Mouse (Mus musculus): ENCODE results near the gene Spsb1. TPM values are rescaled to one million over a fixed set of nuclear protein-coding genes. Genes with fewer than 3 reads are reported as not detected.

Gene Spsb1
- polyA plus RNA-seq, 1 experiment from 2014 or later, result 7.5 TPM

DNA sequence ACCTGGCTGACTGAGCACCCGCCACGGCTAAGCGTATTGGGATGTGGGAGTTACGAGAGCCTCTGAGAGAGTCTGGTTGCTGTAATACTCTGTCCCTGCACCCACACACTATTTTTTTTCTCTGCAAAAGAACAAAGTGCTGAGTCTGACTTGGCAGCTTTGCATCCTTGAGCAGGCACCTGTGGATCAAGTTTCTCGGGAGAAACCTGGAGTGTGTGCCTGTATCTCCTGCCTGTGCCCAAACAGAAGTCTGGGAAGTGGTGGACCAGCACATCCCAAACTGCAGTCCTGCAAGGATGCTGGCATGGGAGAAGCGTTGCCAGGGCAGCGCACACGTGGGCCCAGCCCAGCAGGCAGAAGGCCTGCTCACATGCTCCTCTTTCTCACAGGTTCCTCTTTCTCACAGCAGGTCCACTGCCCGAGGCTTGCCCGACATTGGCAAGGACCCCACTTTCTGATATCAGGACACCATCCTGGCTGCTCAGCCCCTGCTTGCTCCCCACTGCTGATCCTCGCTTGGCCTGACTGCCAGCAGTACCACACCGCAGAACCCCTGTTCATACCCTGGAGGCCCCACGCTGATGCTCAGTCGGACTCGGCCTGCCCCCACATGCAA, 36.3 kb downstream of the Spsb1 start:
- Histone ChIP-seq H3K4me2 (no peak overlapping the region), H3K4me1 (ENCODE audit: control insufficient read depth, insufficient read depth, low read length) (peaks cover 10% of the 10 kb centered on the region), H3K9ac (ENCODE audit: low read length) (no peak overlapping the region), H3K27me3 (ENCODE audit: control insufficient read depth, insufficient read depth, low read length) (no peaks in the 10 kb centered on the region), H3K27ac (ENCODE audit: low read depth, low read length) (no peak overlapping the region), H3K4me3 (ENCODE audit: low read depth, low read length) (no peak overlapping the region), H3K36me3 (ENCODE audit: control insufficient read depth, insufficient read depth, low read length) (no peaks in the 10 kb centered on the region), H3K9me3 (ENCODE audit: control insufficient read depth, low read length) (no peaks in the 10 kb centered on the region)
- DNase-seq (ENCODE audit: low spot score, missing footprints), result no peak
- 92% methylated on average over 15 of the region's 15 CpGs for WGBS
- no peak for ATAC-seq (ENCODE audit: low FRiP score)

DNA sequence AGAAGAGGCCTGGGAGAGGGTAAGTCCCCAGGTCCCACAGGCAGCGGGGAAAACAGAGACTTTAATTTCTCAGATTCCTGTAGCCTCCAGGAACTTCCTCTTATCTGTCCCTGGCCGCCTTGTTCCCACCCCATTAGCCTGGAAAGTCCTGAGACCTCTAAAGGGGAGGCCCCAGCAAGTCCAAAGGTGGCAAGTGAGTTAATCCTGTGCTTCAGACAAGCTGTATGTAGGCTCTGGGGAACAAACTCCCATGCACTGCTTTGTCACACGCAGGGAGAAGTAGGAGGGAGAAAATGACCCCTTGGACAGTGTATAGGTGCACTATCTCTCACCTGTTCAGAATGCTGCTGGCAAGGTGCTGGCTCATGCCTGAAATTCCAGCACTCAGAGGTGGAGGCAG, 38.0 kb downstream of the Spsb1 start:
- peaks cover 6% of the 10 kb centered on the region; the same call in 1 of the 2 replicates for H3K4me1 ChIP-seq (ENCODE audit: control insufficient read depth, insufficient read depth, low read length)
- no peaks in the 10 kb centered on the region for H3K27me3 ChIP-seq (ENCODE audit: control insufficient read depth, insufficient read depth, low read length)
- H3K27ac ChIP-seq (ENCODE audit: low read depth, low read length), result no peak overlapping the region
- DNase-seq (ENCODE audit: low spot score, missing footprints) (no peak), ATAC-seq (ENCODE audit: low FRiP score) (no peak)
- H3K36me3 ChIP-seq (ENCODE audit: control insufficient read depth, insufficient read depth, low read length), result no peaks in the 10 kb centered on the region
- H3K4me3 ChIP-seq (ENCODE audit: low read depth, low read length), result no peak overlapping the region
- no peak overlapping the region for H3K4me2 ChIP-seq
- 78% methylated on average over 3 of the region's 3 CpGs for WGBS
- no peaks in the 10 kb centered on the region for H3K9me3 ChIP-seq (ENCODE audit: control insufficient read depth, low read length)
- H3K9ac ChIP-seq (ENCODE audit: low read length), result no peak overlapping the region

DNA sequence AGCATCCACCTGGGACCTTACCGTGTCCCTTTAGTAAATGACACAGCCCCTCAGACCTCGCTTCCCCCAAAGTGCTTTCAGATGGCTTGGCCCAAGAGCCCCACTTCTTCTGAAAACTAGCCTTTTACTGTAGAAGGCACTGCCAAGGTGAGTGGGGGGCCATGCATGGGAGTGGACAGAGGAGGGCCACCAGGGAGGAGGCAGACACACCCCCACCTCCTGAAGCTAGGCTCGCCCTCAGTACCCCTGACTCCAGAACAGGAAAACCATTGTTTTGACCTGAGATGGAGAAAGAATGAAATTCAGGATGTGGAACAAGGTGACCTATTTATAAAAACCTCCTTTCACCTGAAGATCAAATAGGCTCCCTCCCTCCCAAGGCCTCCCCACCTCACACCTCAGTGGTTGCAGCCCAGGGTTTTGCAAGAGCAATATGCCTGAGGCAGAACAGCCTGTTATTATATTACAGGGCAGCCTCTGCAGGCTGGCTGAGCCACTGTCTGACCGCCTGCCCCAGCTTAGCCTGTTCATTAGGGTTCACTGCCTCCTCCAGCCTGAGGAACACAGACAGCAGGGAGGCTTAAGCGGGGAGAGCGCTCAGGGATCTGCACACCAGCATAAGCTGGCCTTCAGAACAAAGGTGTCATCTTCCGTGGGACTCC, 41.0 kb downstream of the Spsb1 start:
- no peak for ATAC-seq (ENCODE audit: low FRiP score)
- H3K36me3 ChIP-seq (ENCODE audit: control insufficient read depth, insufficient read depth, low read length), result no peaks in the 10 kb centered on the region
- H3K4me3 ChIP-seq (ENCODE audit: low read depth, low read length), result no peak overlapping the region
- no peak overlapping the region for H3K27ac ChIP-seq (ENCODE audit: low read depth, low read length)
- no peaks in the 10 kb centered on the region for H3K27me3 ChIP-seq (ENCODE audit: control insufficient read depth, insufficient read depth, low read length)
- no peak overlapping the region for H3K4me2 ChIP-seq
- no peak overlapping the region for H3K9ac ChIP-seq (ENCODE audit: low read length)
- WGBS, result 57% methylated on average over 7 of the region's 7 CpGs
- no peak for DNase-seq (ENCODE audit: low spot score, missing footprints)
- H3K4me1 ChIP-seq (ENCODE audit: control insufficient read depth, insufficient read depth, low read length), result peaks cover 7% of the 10 kb centered on the region
- no peaks in the 10 kb centered on the region for H3K9me3 ChIP-seq (ENCODE audit: control insufficient read depth, low read length)

GRCm38 (mm10) chr4:149912451-149912850, 42.4 kb downstream of the Spsb1 start:
- ATAC-seq (ENCODE audit: low FRiP score), result no peak
- no peak overlapping the region for H3K27ac ChIP-seq (ENCODE audit: low read depth, low read length)
- no peak overlapping the region for H3K4me3 ChIP-seq (ENCODE audit: low read depth, low read length)
- no peaks in the 10 kb centered on the region for H3K27me3 ChIP-seq (ENCODE audit: control insufficient read depth, insufficient read depth, low read length)
- H3K4me2 ChIP-seq, result no peak overlapping the region
- peaks cover 7% of the 10 kb centered on the region for H3K4me1 ChIP-seq (ENCODE audit: control insufficient read depth, insufficient read depth, low read length)
- H3K36me3 ChIP-seq (ENCODE audit: control insufficient read depth, insufficient read depth, low read length), result no peaks in the 10 kb centered on the region
- 47% methylated on average over 4 of the region's 4 CpGs for WGBS
- H3K9ac ChIP-seq (ENCODE audit: low read length), result no peak overlapping the region
- DNase-seq (ENCODE audit: low spot score, missing footprints), result no peak
- no peaks in the 10 kb centered on the region for H3K9me3 ChIP-seq (ENCODE audit: control insufficient read depth, low read length)

DNA sequence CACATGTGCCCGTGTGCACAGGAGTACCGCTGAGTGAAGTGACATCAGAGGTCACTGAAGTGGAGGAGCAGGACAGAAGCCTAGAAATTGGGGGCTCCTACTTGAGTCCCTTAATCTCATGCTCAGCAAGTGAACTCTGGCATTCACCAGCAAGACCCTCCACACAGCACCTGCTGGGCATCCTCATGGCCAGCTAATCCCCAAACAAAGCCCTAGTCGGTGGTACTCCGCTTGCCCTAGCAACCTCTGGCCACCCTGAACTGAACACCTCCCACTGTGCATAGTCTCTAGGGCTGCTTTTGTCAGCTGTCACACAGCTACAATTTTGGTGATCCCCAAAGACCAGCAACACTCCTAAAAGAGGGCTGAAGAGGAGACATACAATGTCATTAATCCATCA, 44.3 kb downstream of the Spsb1 start:
- Histone ChIP-seq H3K36me3 (ENCODE audit: control insufficient read depth, insufficient read depth, low read length) (no peaks in the 10 kb centered on the region), H3K4me1 (ENCODE audit: control insufficient read depth, insufficient read depth, low read length) (peaks cover 7% of the 10 kb centered on the region), H3K9ac (ENCODE audit: low read length) (no peak overlapping the region), H3K27me3 (ENCODE audit: control insufficient read depth, insufficient read depth, low read length) (no peaks in the 10 kb centered on the region), H3K27ac (ENCODE audit: low read depth, low read length) (no peak overlapping the region), H3K9me3 (ENCODE audit: control insufficient read depth, low read length) (no peaks in the 10 kb centered on the region), H3K4me2 (no peak overlapping the region), H3K4me3 (ENCODE audit: low read depth, low read length) (no peak overlapping the region)
- ATAC-seq (ENCODE audit: low FRiP score) (no peak), DNase-seq (ENCODE audit: low spot score, missing footprints) (no peak)
- 22% methylated on average over 4 of the region's 4 CpGs for WGBS

- H3K27me3 ChIP-seq (ENCODE audit: control insufficient read depth, insufficient read depth, low read length), result no peaks in the 10 kb centered on the region
Observed at GRCm38 (mm10) chr4:149909551-149909950, 45.3 kb downstream of the Spsb1 start.

DNA sequence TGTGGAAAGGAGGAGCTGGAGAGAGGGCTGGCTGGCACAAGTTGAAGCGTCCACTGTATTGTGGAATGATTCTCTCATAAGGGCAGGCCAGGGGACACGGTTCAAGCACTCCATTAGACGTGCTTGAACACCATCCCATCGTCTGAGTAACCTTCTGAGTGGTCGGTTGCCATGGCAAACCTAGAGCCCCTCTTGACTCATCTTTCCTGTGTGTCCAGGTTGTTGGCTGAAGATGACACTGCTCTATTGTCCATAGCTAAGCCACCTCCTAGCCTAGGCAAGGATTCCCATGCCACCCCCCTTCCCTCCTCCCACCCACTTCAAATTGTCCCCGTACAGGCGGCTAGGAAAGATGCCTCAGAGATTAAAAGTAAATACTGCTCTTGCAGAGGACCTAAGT, 45.9 kb downstream of the Spsb1 start:
- Histone ChIP-seq H3K4me1 (ENCODE audit: control insufficient read depth, insufficient read depth, low read length) (peaks cover 7% of the 10 kb centered on the region), H3K36me3 (ENCODE audit: control insufficient read depth, insufficient read depth, low read length) (no peaks in the 10 kb centered on the region), H3K27me3 (ENCODE audit: control insufficient read depth, insufficient read depth, low read length) (no peaks in the 10 kb centered on the region), H3K9me3 (ENCODE audit: control insufficient read depth, low read length) (no peaks in the 10 kb centered on the region), H3K27ac (ENCODE audit: low read depth, low read length) (no peak overlapping the region), H3K4me2 (no peak overlapping the region), H3K9ac (ENCODE audit: low read length) (no peak overlapping the region), H3K4me3 (ENCODE audit: low read depth, low read length) (no peak overlapping the region)
- DNase-seq (ENCODE audit: low spot score, missing footprints) (no peak), ATAC-seq (ENCODE audit: low FRiP score) (no peak)
- WGBS, result 64% methylated on average over 7 of the region's 7 CpGs

More at GRCm38 (mm10) chr4:149909551-149909950, 45.3 kb downstream of the Spsb1 start:
- H3K9ac ChIP-seq (ENCODE audit: low read length), result no peak overlapping the region
- H3K4me2 ChIP-seq, result no peak overlapping the region
- peaks cover 7% of the 10 kb centered on the region for H3K4me1 ChIP-seq (ENCODE audit: control insufficient read depth, insufficient read depth, low read length)
- H3K36me3 ChIP-seq (ENCODE audit: control insufficient read depth, insufficient read depth, low read length), result no peaks in the 10 kb centered on the region
- no peak overlapping the region for H3K27ac ChIP-seq (ENCODE audit: low read depth, low read length)
- no peaks in the 10 kb centered on the region for H3K9me3 ChIP-seq (ENCODE audit: control insufficient read depth, low read length)
- 91% methylated on average over 13 of the region's 13 CpGs for WGBS
- no peak for ATAC-seq (ENCODE audit: low FRiP score)
- no peak for DNase-seq (ENCODE audit: low spot score, missing footprints)
- no peak overlapping the region for H3K4me3 ChIP-seq (ENCODE audit: low read depth, low read length)

DNA sequence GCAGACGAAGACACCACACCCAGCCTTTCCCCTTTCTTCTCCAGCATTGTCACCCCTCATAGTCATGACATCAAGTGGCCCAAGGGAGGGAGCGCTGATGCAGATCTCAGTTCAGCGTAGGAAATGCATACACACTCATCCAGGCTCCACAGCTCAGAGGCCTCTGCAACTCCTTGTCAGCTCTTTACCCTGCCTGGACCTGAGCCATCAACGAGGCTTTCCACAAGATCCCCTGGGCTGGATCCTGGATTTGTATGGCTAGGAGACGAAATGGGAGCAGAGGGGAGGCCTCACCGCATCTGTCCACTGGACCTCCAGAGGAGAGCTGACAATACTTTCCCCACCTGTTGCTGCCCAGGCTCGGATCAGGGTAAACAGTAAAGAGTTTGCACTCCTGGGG, 47.2 kb downstream of the Spsb1 start:
- Histone ChIP-seq H3K9me3 (ENCODE audit: control insufficient read depth, low read length) (no peaks in the 10 kb centered on the region), H3K4me2 (no peak overlapping the region), H3K27me3 (ENCODE audit: control insufficient read depth, insufficient read depth, low read length) (no peaks in the 10 kb centered on the region), H3K4me3 (ENCODE audit: low read depth, low read length) (no peak overlapping the region), H3K36me3 (ENCODE audit: control insufficient read depth, insufficient read depth, low read length) (no peaks in the 10 kb centered on the region), H3K9ac (ENCODE audit: low read length) (no peak overlapping the region), H3K4me1 (ENCODE audit: control insufficient read depth, insufficient read depth, low read length) (peaks cover 7% of the 10 kb centered on the region), H3K27ac (ENCODE audit: low read depth, low read length) (no peak overlapping the region)
- no peak for DNase-seq (ENCODE audit: low spot score, missing footprints)
- no peak for ATAC-seq (ENCODE audit: low FRiP score)
- whole genome bisulfite sequencing, result 68% methylated on average over 7 of the region's 7 CpGs

DNA sequence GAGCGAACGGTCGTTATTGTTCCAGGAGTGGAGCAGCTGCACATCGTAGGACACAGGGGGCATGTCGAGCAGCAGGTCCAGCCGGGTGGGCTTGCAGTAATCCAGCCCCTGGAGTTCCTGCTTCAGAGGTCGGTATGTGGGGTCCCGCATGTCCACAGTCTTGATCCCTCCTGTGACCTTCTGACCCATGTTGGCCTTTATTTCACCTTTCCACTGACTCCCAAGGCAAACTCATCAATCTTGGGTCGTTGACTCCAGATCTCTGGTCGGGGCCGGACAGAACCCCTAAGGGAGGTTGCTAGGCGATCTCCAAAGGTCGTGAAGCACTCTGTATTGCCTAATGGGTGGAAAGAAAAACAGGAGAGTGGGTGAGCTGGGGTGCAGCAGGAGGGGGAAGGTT, 47.9 kb downstream of the Spsb1 start:
- Histone ChIP-seq H3K4me2 (no peak overlapping the region), H3K27ac (ENCODE audit: low read depth, low read length) (no peak overlapping the region), H3K4me3 (ENCODE audit: low read depth, low read length) (no peak overlapping the region), H3K27me3 (ENCODE audit: control insufficient read depth, insufficient read depth, low read length) (no peaks in the 10 kb centered on the region), H3K36me3 (ENCODE audit: control insufficient read depth, insufficient read depth, low read length) (no peaks in the 10 kb centered on the region), H3K9me3 (ENCODE audit: control insufficient read depth, low read length) (no peaks in the 10 kb centered on the region), H3K9ac (ENCODE audit: low read length) (no peak overlapping the region), H3K4me1 (ENCODE audit: control insufficient read depth, insufficient read depth, low read length) (peaks cover 7% of the 10 kb centered on the region)
- DNase-seq (ENCODE audit: low spot score, missing footprints), result no peak
- 30% methylated on average over 13 of the region's 13 CpGs for WGBS
- ATAC-seq (ENCODE audit: low FRiP score), result no peak
